Mouse (Mus musculus) embryonic facial prominence, embryonic 15.5 days (tissue): ENCODE results near the gene Mrpl23. TPM values are rescaled to one million over a fixed set of nuclear protein-coding genes. Genes with fewer than 3 reads are reported as not detected.

Experiments used
- ATAC-seq: fragments of 200-750 bp; cut with Nextera tagmentation; 2 replicates; pipeline ENCODE4 v1.8.0; 2017; ENCODE audit warnings: low read depth, moderate TSS enrichment; ENCODE audit not compliant: insufficient number of reproducible peaks, low FRiP score, low TSS enrichment
- H3K27ac ChIP-seq: fragments of 300-500 bp; sonication (generic); replicated peaks from 2 replicates; pipeline ENCODE4 v1.5.1; 2015; ENCODE audit warnings: mild to moderate bottlenecking, inconsistent platforms
- H3K27me3 ChIP-seq: fragments of 300-500 bp; sonication (generic); 2 replicates; pipeline ENCODE4 v1.6.1; 2015; ENCODE audit warnings: inconsistent platforms
- H3K36me3 ChIP-seq: fragments of 300-500 bp; sonication (generic); 2 replicates; pipeline ENCODE4 v1.6.1; 2015; ENCODE audit warnings: mild to moderate bottlenecking, inconsistent platforms
- H3K4me1 ChIP-seq: fragments of 300-500 bp; sonication (generic); 2 replicates; pipeline ENCODE4 v1.6.1; 2015; ENCODE audit warnings: inconsistent platforms
- H3K4me2 ChIP-seq: fragments of 300-500 bp; sonication (generic); replicated peaks from 2 replicates; pipeline ENCODE4 v1.6.1; 2015; ENCODE audit warnings: mild to moderate bottlenecking, inconsistent platforms
- H3K4me3 ChIP-seq: fragments of 300-500 bp; sonication (generic); replicated peaks from 2 replicates; pipeline ENCODE4 v1.5.1; 2015; ENCODE audit warnings: mild to moderate bottlenecking, inconsistent platforms
- H3K9ac ChIP-seq: fragments of 300-500 bp; sonication (generic); 2 replicates; pipeline ENCODE4 v1.6.1; 2015; ENCODE audit warnings: inconsistent platforms
- H3K9me3 ChIP-seq: fragments of 300-500 bp; sonication (generic); replicated peaks from 2 replicates; pipeline ENCODE4 v1.6.1; 2016; ENCODE audit warnings: inconsistent platforms
- WGBS: fragments of 180-500 bp; shearing (Covaris S2); methylation state at CpG from one replicate; pipeline ENCODE4 v1.1.7; 2015; 5-methylcytosine and 5-hydroxymethylcytosine counted together
- microRNA counts: library from miRNA; unstranded; fragments of <30 nt; microRNA quantifications from one replicate; lab custom pipeline; 2016
- microRNA-seq: library from miRNA; unstranded; fragments of <30 nt; microRNA quantifications from one replicate; pipeline ENCODE4, GENCODE M21; 2016; ENCODE audit warnings: borderline number of aligned reads
- polyA plus RNA-seq: library from polyadenylated mRNA; unstranded; fragments of >200 nt; fragmentation: Nextera tagmentation; extraction: Ambion mirVana; gene quantifications from 2 replicates; pipeline ENCODE4 v1.2.1, GENCODE M21; 2015

Gene Mrpl23
- polyA plus RNA-seq, 1 experiment from 2014 or later, result 32.7 TPM

GRCm38 (mm10) chr7:142588282-142588941, 55.9 kb downstream of the Mrpl23 start:
- H3K36me3 ChIP-seq, result no peaks in the 10 kb centered on the region
- peaks cover 12% of the 10 kb centered on the region for H3K4me1 ChIP-seq
- no peak overlapping the region for H3K4me2 ChIP-seq
- WGBS, result 53% methylated on average over 9 of the region's 9 CpGs
- H3K27ac ChIP-seq, result peak overlapping the region; percentile 30; the same call in 1 of the 2 replicates
- ATAC-seq, result peak; percentile 66
- H3K9me3 ChIP-seq, result no peaks in the 10 kb centered on the region
- no peaks in the 10 kb centered on the region for H3K27me3 ChIP-seq
- no peak overlapping the region for H3K4me3 ChIP-seq
- H3K9ac ChIP-seq, result no peak overlapping the region

MicroRNAs encoded within 50 kb of the gene (microRNA counts, 519-probe panel; counts per million panel counts)
- microRNA mmu-miR-675-3p (lab: Ali Mortazavi, UCI) (2,125 counts per million, percentile 45 among the panel's probes with 10 or more counts), microRNA mmu-miR-675-5p (lab: Ali Mortazavi, UCI) (1,781 counts per million, percentile 25 among the panel's probes with 10 or more counts)

Small RNA genes within 50 kb of the gene (microRNA-seq; reads per million reads assigned to microRNA genes)
- gene Mir675, result 79.3 reads per million, percentile 52 among the genes with 10 or more reads in this experiment

Other genes with a start within 250 kb of the Mrpl23 start
- gene Krtap5-1, start 235.6 kb upstream of the Mrpl23 start, polyA plus RNA-seq, result 0.56 TPM in 1 of 2 replicates, not detected in the other
- gene Krtap5-4, start 229.1 kb upstream of the Mrpl23 start, polyA plus RNA-seq, result 0.21 and 0.37 TPM in 2 replicates
- 7.5 and 7.8 TPM in 2 replicates for gene Ifitm10, start 158.9 kb upstream of the Mrpl23 start, polyA plus RNA-seq
- gene Gm49369, start 150.0 kb upstream of the Mrpl23 start, polyA plus RNA-seq, result not detected in 2 replicates
- gene Ctsd, start 144.6 kb upstream of the Mrpl23 start, polyA plus RNA-seq, result 374 and 387 TPM in 2 replicates
- 3.9 and 4.5 TPM in 2 replicates for gene Syt8, start 97.8 kb upstream of the Mrpl23 start, polyA plus RNA-seq
- 169 and 228 TPM in 2 replicates for gene Tnni2, start 90.9 kb upstream of the Mrpl23 start, polyA plus RNA-seq
- gene Lsp1, start 71.9 kb upstream of the Mrpl23 start, polyA plus RNA-seq, result 49.3 and 58.9 TPM in 2 replicates
- gene Tnnt3, start 33.9 kb upstream of the Mrpl23 start, polyA plus RNA-seq, result 167 and 228 TPM in 2 replicates
- gene Igf2, start 134.1 kb downstream of the Mrpl23 start, polyA plus RNA-seq, result 970 and 1,114 TPM in 2 replicates
- gene Gm49394, start 137.3 kb downstream of the Mrpl23 start, polyA plus RNA-seq, result 0.25 and 0.80 TPM in 2 replicates
- gene Ins2, start 210.7 kb downstream of the Mrpl23 start, polyA plus RNA-seq, result not detected in 2 replicates